Mouse (Mus musculus): ENCODE measurements around the gene Spata2. TPM values are rescaled to one million over a fixed set of nuclear protein-coding genes. Genes with fewer than 3 reads are reported as not detected.

The Spata2 gene
- 13.4 and 14.5 TPM in 2 replicates for polyA plus RNA-seq (2015; fragmentation: Nextera tagmentation; extraction: Ambion mirVana)

DNA sequence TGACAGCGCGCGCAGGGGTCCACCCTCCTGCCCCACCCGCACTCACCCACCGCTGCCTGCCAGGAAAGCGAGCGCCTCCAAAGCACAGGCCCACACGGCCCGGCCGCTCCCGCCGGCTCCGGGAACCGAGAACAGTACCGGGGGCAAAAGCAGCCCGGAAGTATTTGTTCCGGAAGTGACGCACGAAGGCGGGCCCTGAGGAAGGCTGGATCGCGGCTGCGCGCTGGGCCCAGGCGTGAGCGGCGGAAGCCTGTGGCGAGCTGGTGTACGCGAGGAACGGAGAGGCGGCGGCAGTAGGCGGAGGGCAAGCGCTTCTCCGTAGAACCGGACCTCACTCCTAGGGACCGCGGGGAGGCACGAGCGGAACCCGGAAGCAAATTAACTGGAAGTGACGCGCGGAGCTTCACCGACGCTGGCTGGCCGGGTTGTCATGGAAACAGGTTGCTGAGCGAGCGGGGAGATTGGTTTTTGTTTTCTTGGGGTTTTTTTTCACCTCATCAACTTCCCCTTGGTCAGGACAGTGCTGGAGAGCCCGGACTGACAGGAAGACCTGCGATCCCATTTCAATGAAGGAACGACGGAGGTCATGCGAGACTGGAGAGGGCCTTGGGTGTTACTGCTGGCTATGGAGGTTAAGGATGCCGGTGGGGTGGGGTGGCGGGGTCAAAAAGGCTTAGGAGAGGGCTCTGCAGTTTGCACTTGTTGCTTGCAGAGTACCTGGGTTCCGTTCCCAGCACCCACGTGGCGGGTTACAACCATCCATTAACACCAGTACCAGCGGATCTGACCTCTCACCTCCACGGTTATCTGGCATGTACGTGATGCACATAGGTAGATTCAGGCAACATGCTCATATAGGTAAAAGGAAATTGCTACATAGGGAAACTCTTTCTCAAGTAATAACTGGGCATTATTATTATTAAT, at the start of gene Spata2:
Gene Spata2, minus strand, starts transcription at position 175 of the 924 bp plus-strand sequence.
- ATAC-seq (ENCODE audit: low FRiP score, low read depth): peak; percentile 89
- Histone ChIP-seq H3K36me3 (peaks cover 14% of the 10 kb centered on the region), H3K9me3 (no peaks in the 10 kb centered on the region), H3K4me2 (replicated peaks) (peak within 1 kb of the TSS; percentile 98), H3K4me3 (peak within 1 kb of the TSS; percentile 100), H3K4me1 (peaks cover 28% of the 10 kb centered on the region), H3K27ac (peak within 1 kb of the TSS; percentile 94), H3K27me3 (no peaks in the 10 kb centered on the region), H3K9ac (peak within 1 kb of the TSS; percentile 95)
- WGBS: 1% methylated on average over 63 of the region's 63 CpGs

GRCm38 (mm10) chr2:167542361-167542760, 49.7 kb upstream of the Spata2 start:
- no peak for ATAC-seq (ENCODE audit: low FRiP score, low read depth)
- H3K27ac ChIP-seq: peak overlapping the region; percentile 96
- peak overlapping the region; percentile 92 for H3K4me2 ChIP-seq (replicated peaks)
- peaks cover 30% of the 10 kb centered on the region for H3K36me3 ChIP-seq
- H3K9me3 ChIP-seq: no peaks in the 10 kb centered on the region
- H3K27me3 ChIP-seq: peaks cover 3% of the 10 kb centered on the region
- H3K4me1 ChIP-seq: peaks cover 80% of the 10 kb centered on the region
- peak overlapping the region; percentile 81 for H3K9ac ChIP-seq
- 39% methylated on average over 4 of the region's 4 CpGs for WGBS
- peak overlapping the region; percentile 76 for H3K4me3 ChIP-seq

DNA sequence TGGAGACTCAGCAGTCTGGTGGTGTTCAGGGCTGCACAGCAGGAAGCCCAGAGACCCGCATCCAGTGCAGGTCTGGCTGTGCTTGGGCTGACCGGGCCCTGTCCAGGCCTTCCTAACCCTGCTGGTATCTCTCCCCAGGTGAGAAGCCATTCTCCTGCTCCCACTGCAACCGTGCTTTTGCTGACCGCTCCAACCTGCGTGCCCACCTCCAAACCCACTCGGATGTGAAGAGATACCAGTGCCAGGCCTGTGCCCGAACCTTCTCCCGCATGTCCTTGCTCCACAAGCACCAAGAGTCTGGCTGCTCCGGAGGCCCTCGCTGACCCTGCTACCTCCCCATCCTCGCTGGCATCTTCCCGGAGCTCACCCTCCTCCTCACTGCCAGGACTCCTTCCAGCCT, 49.1 kb upstream of the Spata2 start:
- Histone ChIP-seq H3K9me3 (no peaks in the 10 kb centered on the region), H3K9ac (peak overlapping the region; percentile 81), H3K4me1 (peaks cover 78% of the 10 kb centered on the region), H3K36me3 (peaks cover 30% of the 10 kb centered on the region), H3K27ac (peak overlapping the region; percentile 96), H3K27me3 (peaks cover 9% of the 10 kb centered on the region), H3K4me3 (peak overlapping the region; percentile 76), H3K4me2 (replicated peaks) (peak overlapping the region; percentile 92)
- no peak for ATAC-seq (ENCODE audit: low FRiP score, low read depth)
- 52% methylated on average over 12 of the region's 12 CpGs for WGBS

GRCm38 (mm10) chr2:167541324-167541723, 48.6 kb upstream of the Spata2 start:
- peaks cover 74% of the 10 kb centered on the region for H3K4me1 ChIP-seq
- WGBS: 7% methylated on average over 6 of the region's 6 CpGs

DNA sequence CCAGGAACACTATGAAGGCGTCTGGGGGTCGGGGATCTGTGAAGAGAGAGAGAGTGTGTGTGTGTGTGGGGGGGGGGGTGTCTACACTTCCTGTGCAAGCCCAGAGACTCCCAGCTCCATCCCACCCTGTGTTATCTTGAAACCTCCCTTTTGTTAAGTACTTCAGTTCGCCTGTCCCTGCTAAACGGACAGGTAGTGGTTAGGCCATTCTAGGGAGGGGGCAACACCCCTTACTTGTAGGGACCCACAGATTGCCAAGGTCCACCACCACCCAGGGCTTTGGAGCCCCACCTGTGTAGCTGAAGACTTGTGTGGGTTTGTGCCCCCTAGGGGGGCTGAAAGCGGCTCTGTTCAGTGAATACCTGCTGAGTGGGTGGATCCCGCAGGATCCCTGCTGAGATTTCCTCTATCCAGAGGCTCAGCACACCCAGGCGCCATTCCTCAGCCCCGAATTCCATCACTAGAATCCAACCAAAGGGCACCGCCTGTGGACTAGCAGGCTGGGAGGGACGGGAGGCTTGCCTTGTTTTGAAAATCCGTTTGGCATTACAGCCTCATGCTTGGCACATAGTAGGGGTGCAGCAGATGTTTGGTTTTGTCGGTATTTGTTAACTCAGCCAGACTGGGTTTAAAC, 47.9 kb upstream of the Spata2 start:
- Histone ChIP-seq H3K27ac (peak overlapping the region; percentile 96), H3K9ac (peak overlapping the region; percentile 81), H3K36me3 (peaks cover 30% of the 10 kb centered on the region), H3K4me2 (replicated peaks) (peak overlapping the region; percentile 92), H3K9me3 (no peaks in the 10 kb centered on the region), H3K4me1 (peaks cover 70% of the 10 kb centered on the region), H3K4me3 (peak overlapping the region; percentile 76), H3K27me3 (peaks cover 19% of the 10 kb centered on the region)
- 6% methylated on average over 12 of the region's 12 CpGs for WGBS
- ATAC-seq (ENCODE audit: low FRiP score, low read depth): no peak

More at GRCm38 (mm10) chr2:167541324-167541723, 48.6 kb upstream of the Spata2 start:
- peak overlapping the region; percentile 92 for H3K4me2 ChIP-seq (replicated peaks)
- ATAC-seq (ENCODE audit: low FRiP score, low read depth): no peak
- H3K4me3 ChIP-seq: peak overlapping the region; percentile 76
- peaks cover 30% of the 10 kb centered on the region for H3K36me3 ChIP-seq
- no peaks in the 10 kb centered on the region for H3K9me3 ChIP-seq
- peaks cover 13% of the 10 kb centered on the region for H3K27me3 ChIP-seq
- H3K27ac ChIP-seq: peak overlapping the region; percentile 96
- H3K9ac ChIP-seq: peak overlapping the region; percentile 81

DNA sequence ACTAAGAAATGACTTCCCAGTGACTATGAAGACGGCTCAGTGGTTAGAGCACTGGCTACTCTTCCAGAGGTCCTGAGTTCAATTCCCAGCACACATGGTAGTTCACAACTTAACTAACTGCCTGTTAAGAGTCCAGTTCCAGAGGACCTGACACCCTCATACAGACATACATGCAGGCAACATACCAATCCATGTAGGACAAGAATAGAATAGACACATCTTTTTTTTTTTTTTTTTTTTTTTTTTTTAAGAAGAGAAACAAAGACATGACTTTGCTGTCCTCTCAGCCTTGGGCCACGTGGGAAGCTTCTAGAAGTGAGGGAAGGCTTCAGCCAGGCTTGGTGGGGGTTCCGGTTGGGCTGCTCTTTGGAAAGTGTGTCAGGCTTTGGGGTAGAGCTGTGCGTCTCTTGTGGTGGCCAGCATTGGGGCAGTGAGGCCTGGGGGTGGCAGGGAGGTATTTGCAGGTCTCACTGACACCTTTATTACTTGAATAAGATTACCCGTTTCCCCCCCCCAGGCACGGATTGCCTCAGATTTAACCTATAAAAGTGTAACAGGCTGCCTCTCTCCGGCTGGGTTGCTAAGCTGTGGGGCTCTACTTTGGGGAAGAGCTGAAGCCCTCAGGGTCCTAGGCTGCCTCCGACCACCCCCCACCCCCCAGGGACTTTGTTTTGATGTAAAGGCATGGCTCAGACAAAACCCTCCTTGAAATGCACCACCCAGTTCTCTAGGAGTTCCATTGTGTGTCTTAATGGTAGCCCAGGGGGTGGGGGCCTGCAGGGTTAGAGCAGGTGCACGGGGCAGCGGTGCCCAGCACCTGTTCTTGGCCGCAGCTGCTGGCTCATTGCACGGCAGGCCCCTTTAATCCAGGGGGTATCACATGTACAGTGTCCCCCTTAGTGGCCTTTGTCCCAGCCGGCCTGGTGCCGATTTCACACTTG, 47.1 kb upstream of the Spata2 start:
- Histone ChIP-seq H3K9me3 (no peaks in the 10 kb centered on the region), H3K4me3 (peak overlapping the region; percentile 76), H3K27ac (peak overlapping the region; percentile 96), H3K9ac (peak overlapping the region; percentile 81), H3K4me1 (peaks cover 70% of the 10 kb centered on the region), H3K36me3 (peaks cover 30% of the 10 kb centered on the region), H3K4me2 (replicated peaks) (peak overlapping the region; percentile 92), H3K27me3 (peaks cover 19% of the 10 kb centered on the region)
- 9% methylated on average over 14 of the region's 14 CpGs for WGBS
- 0 out of 2 replicates have a peak, but pooled peaks have one; percentile 17 for ATAC-seq (ENCODE audit: low FRiP score, low read depth)

DNA sequence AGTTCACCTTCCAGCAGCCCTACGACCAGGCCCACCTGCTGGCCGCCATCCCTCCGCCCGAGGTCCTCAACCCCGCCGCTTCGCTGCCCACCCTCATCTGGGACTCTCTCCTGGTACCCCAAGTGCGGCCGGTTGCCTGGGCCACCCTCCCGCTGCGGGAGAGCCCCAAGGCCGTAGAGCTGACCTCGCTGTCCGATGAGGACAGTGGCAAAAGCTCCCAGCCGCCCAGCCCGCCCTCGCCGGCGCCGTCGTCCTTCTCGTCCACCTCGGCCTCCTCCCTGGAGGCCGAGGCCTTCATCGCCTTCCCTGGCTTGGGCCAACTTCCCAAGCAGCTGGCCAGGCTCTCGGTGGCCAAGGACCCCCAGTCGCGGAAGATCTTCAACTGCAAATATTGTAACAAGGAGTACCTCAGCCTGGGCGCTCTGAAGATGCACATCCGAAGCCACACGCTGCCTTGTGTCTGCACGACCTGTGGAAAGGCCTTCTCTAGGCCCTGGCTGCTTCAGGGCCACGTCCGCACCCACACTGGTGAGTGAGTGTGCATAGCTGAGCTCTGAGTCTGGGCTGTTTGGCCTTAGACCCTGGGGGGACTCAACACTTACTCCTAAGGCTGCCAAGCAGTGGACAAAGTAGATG, 46.1 kb upstream of the Spata2 start:
- H3K9me3 ChIP-seq: no peaks in the 10 kb centered on the region
- H3K27me3 ChIP-seq: peaks cover 19% of the 10 kb centered on the region
- 12% methylated on average over 27 of the region's 34 CpGs for WGBS
- H3K4me1 ChIP-seq: peaks cover 59% of the 10 kb centered on the region
- ATAC-seq (ENCODE audit: low FRiP score, low read depth): no peak
- H3K4me3 ChIP-seq: peak overlapping the region; percentile 76
- peak overlapping the region; percentile 81 for H3K9ac ChIP-seq
- H3K27ac ChIP-seq: peak overlapping the region; percentile 96
- peak overlapping the region; percentile 92 for H3K4me2 ChIP-seq (replicated peaks)
- peaks cover 30% of the 10 kb centered on the region for H3K36me3 ChIP-seq

- peak; percentile 94 for ATAC-seq (ENCODE audit: low FRiP score, low read depth)
- Histone ChIP-seq H3K27ac (peak within 1 kb of the TSS; percentile 96), H3K4me2 (replicated peaks) (peak within 1 kb of the TSS; percentile 92), H3K27me3 (peaks cover 19% of the 10 kb centered on the region), H3K4me1 (peaks cover 48% of the 10 kb centered on the region), H3K36me3 (peaks cover 26% of the 10 kb centered on the region), H3K9me3 (no peaks in the 10 kb centered on the region), H3K9ac (peak within 1 kb of the TSS; percentile 81), H3K4me3 (peak within 1 kb of the TSS; percentile 76)
- WGBS: under 1% methylated on average over 58 of the region's 58 CpGs
Measured at GRCm38 (mm10) chr2:167537476-167538297, 45.0 kb upstream of the Spata2 start, which contains the start of gene Snai1. Gene Snai1 (plus strand): TSS chr2:167538195.

GRCm38 (mm10) chr2:167536320-167536945, 43.7 kb upstream of the Spata2 start:
- 36% methylated on average over 10 of the region's 10 CpGs for WGBS
- Histone ChIP-seq H3K9me3 (no peaks in the 10 kb centered on the region), H3K27ac (no peak overlapping the region), H3K4me1 (peaks cover 36% of the 10 kb centered on the region), H3K36me3 (peaks cover 13% of the 10 kb centered on the region), H3K4me2 (replicated peaks) (no peak overlapping the region), H3K9ac (no peak overlapping the region), H3K4me3 (no peak overlapping the region), H3K27me3 (peaks cover 19% of the 10 kb centered on the region)
- no peak for ATAC-seq (ENCODE audit: low FRiP score, low read depth)

DNA sequence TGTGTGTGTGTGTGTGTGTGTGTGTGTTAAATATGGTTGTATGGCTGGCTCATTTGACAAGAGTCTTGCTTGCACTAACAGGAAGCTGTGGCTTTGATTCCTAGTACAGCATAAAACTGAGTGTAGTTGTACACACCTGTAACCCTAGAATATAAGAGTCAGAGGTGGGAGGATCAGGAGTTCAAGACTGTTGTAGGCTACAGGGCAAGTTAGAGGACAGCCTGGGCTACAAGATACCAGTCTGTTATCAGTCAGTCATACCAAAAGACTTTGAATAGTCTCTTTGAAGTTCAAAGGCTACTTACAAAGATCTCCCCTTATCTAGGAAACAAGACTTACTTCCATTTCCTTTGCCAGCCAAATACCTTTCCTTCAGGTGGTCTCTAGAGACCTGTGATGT, 41.2 kb upstream of the Spata2 start:
- no peak overlapping the region for H3K4me2 ChIP-seq (replicated peaks)

More for the DNA sequence above, 41.2 kb upstream of the Spata2 start:
- H3K27me3 ChIP-seq: peaks cover 19% of the 10 kb centered on the region
- no peak for ATAC-seq (ENCODE audit: low FRiP score, low read depth)
- peaks cover 10% of the 10 kb centered on the region for H3K4me1 ChIP-seq
- no peak overlapping the region for H3K27ac ChIP-seq
- H3K36me3 ChIP-seq: 0 out of 2 replicates have a peak, but pooled peaks cover 3% of the 10 kb centered on the region
- no peaks in the 10 kb centered on the region for H3K9me3 ChIP-seq
- no peak overlapping the region for H3K9ac ChIP-seq
- H3K4me3 ChIP-seq: no peak overlapping the region
